Mouse (Mus musculus) NIH3T3 (cell line): ENCODE measurements around the gene Gm20865.
"Not testable (repeated sequence)": the region's sequence is repeated elsewhere in the genome, so short reads cannot be mapped to it uniquely, and the experiment has no call there.

Experiments
- DNase-seq: peaks from one replicate; pipeline ENCODE4 v3.0.0-alpha.2; 2012; ENCODE audit warnings: low read depth

Gene Gm20865

GRCm38 (mm10) chrY:21241275-21241674 lies at the start of gene Gm20865:
Gene Gm20865 (plus strand): TSS chrY:21241575.
- not testable (repeated sequence) for DNase-seq
